Mouse (Mus musculus): Measurements from ENCODE around the gene Ankrd13d.

DNA sequence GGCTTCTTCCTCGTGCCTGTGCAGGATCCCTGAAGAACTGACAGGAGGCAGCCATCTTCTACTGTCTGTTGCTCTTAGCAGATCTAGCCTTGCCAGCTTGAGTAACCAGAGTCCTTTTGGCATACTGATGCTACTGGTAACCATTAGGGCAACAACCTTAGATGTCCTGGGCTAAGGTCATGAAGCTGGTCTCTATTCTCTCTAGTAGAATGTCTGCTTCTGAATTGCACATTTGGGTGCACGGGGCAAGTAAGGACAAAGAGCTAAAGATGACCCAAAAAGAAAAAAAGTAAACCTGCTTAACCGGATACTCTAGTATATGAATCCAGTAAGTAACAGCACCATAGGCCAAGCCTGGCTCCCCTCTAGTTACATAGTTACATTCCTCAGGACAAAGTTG lies 43.2 kb upstream of the Ankrd13d start:
- TF ChIP-seq CTCF (IDR thresholded peaks at IDR 0.05; ENCODE audit: extremely low read depth, insufficient read depth, low read length) (no peak), POLR2A (IDR thresholded peaks at IDR 0.05; ENCODE audit: extremely low read depth, insufficient read depth, low read length) (no peak)
